Comparison of ENCODE assay signal across 18 mouse cellular contexts in genomic region chr13:109350100-109350499, GRCm38 (mm10).
DNase-seq lines count a peak whose midpoint lies in the region; ATAC-seq and TF ChIP-seq lines count a peak whose summit lies in the region.
"Had no signal": no experiment of that assay in that cellular context is flagged by ENCODE, and none has a peak within 500 bp of the region (broad histone marks: within the 10 kb centered on the region; RNA-seq: fewer than 3 reads in every experiment).

No protein-coding gene starts in this region.

- TF ChIP-seq EP300 in lung, postnatal 0 days (IDR thresholded peaks at IDR 0.05): no peak

- H3K9ac ChIP-seq in lung, postnatal 0 days (replicated peaks; ENCODE audit: low read depth): no peak overlapping the region
- H3K9ac ChIP-seq in forebrain, embryonic 12.5 days: no peak overlapping the region
- no peak overlapping the region for H3K9ac ChIP-seq in hindbrain, embryonic 11.5 days (ENCODE audit: low read depth, low read length)
- H3K9ac ChIP-seq in midbrain, embryonic 13.5 days (replicated peaks): no peak overlapping the region
- no peak overlapping the region for H3K9ac ChIP-seq in kidney, embryonic 14.5 days (ENCODE audit: low read depth, low read length)
- H3K9ac ChIP-seq: heart, embryonic 15.5 days; limb, embryonic 13.5 days; liver, embryonic 15.5 days had no signal

- no peak overlapping the region for H3K4me3 ChIP-seq in lung, postnatal 0 days (ENCODE audit: low read depth, low read length)
- no peak overlapping the region for H3K4me3 ChIP-seq in lung, adult 2 months (replicated peaks; ENCODE audit: extremely low read depth, low read depth, low read length)
- no peak overlapping the region for H3K4me3 ChIP-seq in forebrain, embryonic 12.5 days (replicated peaks)
- H3K4me3 ChIP-seq in hindbrain, embryonic 11.5 days (ENCODE audit: low read depth, low read length): no peak overlapping the region
- H3K4me3 ChIP-seq in midbrain, embryonic 13.5 days (replicated peaks): no peak overlapping the region
- no peak overlapping the region for H3K4me3 ChIP-seq in kidney, embryonic 14.5 days (ENCODE audit: low read length)
- H3K4me3 ChIP-seq: heart, embryonic 15.5 days; layer of hippocampus, adult 2 months; left cerebral cortex, adult 2 months; limb, embryonic 13.5 days; liver, embryonic 15.5 days had no signal

- no peak for TF ChIP-seq POLR2A in lung, adult 2 months (IDR thresholded peaks at IDR 0.05; ENCODE audit: borderline replicate concordance, extremely low read depth, low read depth, low read length)

- no peaks in the 10 kb centered on the region for H3K4me1 ChIP-seq in lung, postnatal 0 days (ENCODE audit: insufficient read depth, low read depth, low read length)
- H3K4me1 ChIP-seq in lung, adult 2 months (ENCODE audit: control insufficient read depth, insufficient read depth, low read length): no peaks in the 10 kb centered on the region
- peaks cover 13% of the 10 kb centered on the region for H3K4me1 ChIP-seq in forebrain, embryonic 12.5 days
- 0 out of 2 replicates have a peak, but pooled peaks cover 2% of the 10 kb centered on the region for H3K4me1 ChIP-seq in hindbrain, embryonic 11.5 days (replicated peaks; ENCODE audit: control insufficient read depth, insufficient read depth, low read length)
- H3K4me1 ChIP-seq in midbrain, embryonic 13.5 days (replicated peaks): peaks cover 11% of the 10 kb centered on the region
- no peaks in the 10 kb centered on the region for H3K4me1 ChIP-seq in kidney, embryonic 14.5 days (ENCODE audit: control insufficient read depth, insufficient read depth, low read length)
- H3K4me1 ChIP-seq: heart, embryonic 15.5 days; limb, embryonic 13.5 days; liver, embryonic 15.5 days had no signal

- no peaks in the 10 kb centered on the region for H3K27me3 ChIP-seq in lung, postnatal 0 days (replicated peaks; ENCODE audit: insufficient read depth, low read length)
- no peaks in the 10 kb centered on the region for H3K27me3 ChIP-seq in forebrain, embryonic 12.5 days
- no peaks in the 10 kb centered on the region for H3K27me3 ChIP-seq in hindbrain, embryonic 11.5 days (ENCODE audit: control insufficient read depth, insufficient read depth, low read length)
- no peaks in the 10 kb centered on the region for H3K27me3 ChIP-seq in midbrain, embryonic 13.5 days
- no peaks in the 10 kb centered on the region for H3K27me3 ChIP-seq in kidney, embryonic 14.5 days (ENCODE audit: control insufficient read depth, insufficient read depth, low read length)
- H3K27me3 ChIP-seq: heart, embryonic 15.5 days; limb, embryonic 13.5 days; liver, embryonic 15.5 days had no signal

- H3K9me3 ChIP-seq in lung, postnatal 0 days (ENCODE audit: low read length): no peaks in the 10 kb centered on the region
- no peaks in the 10 kb centered on the region for H3K9me3 ChIP-seq in forebrain, embryonic 12.5 days
- H3K9me3 ChIP-seq in hindbrain, embryonic 11.5 days (ENCODE audit: control insufficient read depth, low read length): no peaks in the 10 kb centered on the region
- no peaks in the 10 kb centered on the region for H3K9me3 ChIP-seq in midbrain, embryonic 13.5 days
- no peaks in the 10 kb centered on the region for H3K9me3 ChIP-seq in kidney, embryonic 14.5 days (ENCODE audit: control insufficient read depth, low read length)
- H3K9me3 ChIP-seq: heart, embryonic 15.5 days; limb, embryonic 13.5 days; liver, embryonic 15.5 days had no signal

- no peak for TF ChIP-seq CTCF in lung, postnatal 0 days (IDR thresholded peaks at IDR 0.05)
- no peak for TF ChIP-seq CTCF in lung, adult 2 months (IDR thresholded peaks at IDR 0.05; ENCODE audit: insufficient read depth, low read length)

- no peak for ATAC-seq in lung, postnatal 0 days
- ATAC-seq in forebrain, embryonic 12.5 days (ENCODE audit: low FRiP score): peak; percentile 83
- ATAC-seq in hindbrain, embryonic 11.5 days (ENCODE audit: low FRiP score): peak; percentile 89
- ATAC-seq in midbrain, embryonic 13.5 days: peak; percentile 90
- no peak for ATAC-seq in kidney, embryonic 14.5 days (ENCODE audit: low FRiP score, low TSS enrichment)
- ATAC-seq: inflammation-experienced regulatory T-cells, adult 6 months had no signal

- H3K4me2 ChIP-seq in lung, postnatal 0 days (replicated peaks; ENCODE audit: low read depth, low read length): no peak overlapping the region
- no peak overlapping the region for H3K4me2 ChIP-seq in forebrain, embryonic 12.5 days
- no peak overlapping the region for H3K4me2 ChIP-seq in hindbrain, embryonic 11.5 days (replicated peaks; ENCODE audit: low read depth, low read length)
- H3K4me2 ChIP-seq in midbrain, embryonic 13.5 days (replicated peaks): peak overlapping the region; percentile 25
- H3K4me2 ChIP-seq in kidney, embryonic 14.5 days (replicated peaks; ENCODE audit: low read depth, low read length): no peak overlapping the region
- H3K4me2 ChIP-seq: heart, embryonic 15.5 days; limb, embryonic 13.5 days; liver, embryonic 15.5 days had no signal

- 77% methylated on average over 7 of the region's 7 CpGs for WGBS in lung, postnatal 0 days
- WGBS in lung, adult 2 months: 73% methylated on average over 7 of the region's 7 CpGs
- 42% methylated on average over 7 of the region's 7 CpGs for WGBS in forebrain, embryonic 12.5 days
- 47% methylated on average over 7 of the region's 7 CpGs for WGBS in hindbrain, embryonic 11.5 days
- WGBS in midbrain, embryonic 13.5 days: 29% methylated on average over 7 of the region's 7 CpGs
- WGBS in kidney, embryonic 14.5 days: 90% methylated on average over 7 of the region's 7 CpGs

- DNase-seq in lung, postnatal 0 days (ENCODE audit: low spot score): peak; percentile 12
- DNase-seq in lung, adult 2 months: no peak
- peak; percentile 47 for DNase-seq in hindbrain, embryonic 11.5 days (ENCODE audit: low spot score)
- no peak for DNase-seq in spleen, postnatal 36 days (ENCODE audit: low spot score in 2 of 2)
- no peak for DNase-seq in T-cell, adult 2 months (ENCODE audit: low spot score)
- DNase-seq: adrenal gland, adult 8-10 months; cerebellum, adult 8-10 months; heart, adult 18-20 months; right cerebral cortex, postnatal 4 days had no signal

- no peaks in the 10 kb centered on the region for H3K36me3 ChIP-seq in lung, postnatal 0 days (ENCODE audit: insufficient read depth, low read length)
- H3K36me3 ChIP-seq in forebrain, embryonic 12.5 days (replicated peaks): no peaks in the 10 kb centered on the region
- H3K36me3 ChIP-seq in hindbrain, embryonic 11.5 days (ENCODE audit: control insufficient read depth, insufficient read depth, low read length): no peaks in the 10 kb centered on the region
- H3K36me3 ChIP-seq in midbrain, embryonic 13.5 days: no peaks in the 10 kb centered on the region
- no peaks in the 10 kb centered on the region for H3K36me3 ChIP-seq in kidney, embryonic 14.5 days (ENCODE audit: control insufficient read depth, insufficient read depth, low read length)
- H3K36me3 ChIP-seq: heart, embryonic 15.5 days; limb, embryonic 13.5 days; liver, embryonic 15.5 days had no signal

- no peak overlapping the region for H3K27ac ChIP-seq in lung, postnatal 0 days (ENCODE audit: low read length)
- no peak overlapping the region for H3K27ac ChIP-seq in forebrain, embryonic 12.5 days
- no peak overlapping the region for H3K27ac ChIP-seq in hindbrain, embryonic 11.5 days (ENCODE audit: low read depth, low read length)
- H3K27ac ChIP-seq in midbrain, embryonic 13.5 days: peak overlapping the region; percentile 64; the same call in 1 of the 2 replicates
- H3K27ac ChIP-seq in kidney, embryonic 14.5 days (ENCODE audit: low read depth, low read length): no peak overlapping the region
- H3K27ac ChIP-seq: heart, embryonic 15.5 days; layer of hippocampus, adult 2 months; left cerebral cortex, adult 2 months; limb, embryonic 13.5 days; liver, embryonic 15.5 days had no signal

Comparison
In these comparisons a context has a peak if more than half of its experiments do, and no peak if none do; other contexts are left out.
1. DNase-seq: peak in lung, postnatal 0 days (single experiment) and hindbrain, embryonic 11.5 days (single experiment); none in lung, adult 2 months (single experiment), spleen, postnatal 36 days (0 of 2) and T-cell, adult 2 months (single experiment).
2. ATAC-seq: peak in forebrain, embryonic 12.5 days (single experiment), hindbrain, embryonic 11.5 days (single experiment) and midbrain, embryonic 13.5 days (single experiment); none in lung, postnatal 0 days (single experiment) and kidney, embryonic 14.5 days (single experiment).